Mouse (Mus musculus) forebrain, embryonic 12.5 days (tissue): ENCODE measurements around the gene Lce1b. TPM values are rescaled to one million over a fixed set of nuclear protein-coding genes. Genes with fewer than 3 reads are reported as not detected.

Experiments used
- ATAC-seq: fragments of 200-750 bp; cut with Nextera tagmentation; 2 replicates; pipeline ENCODE4 v1.8.0; 2017; ENCODE audit warnings: moderate TSS enrichment; ENCODE audit not compliant: low FRiP score
- H3K27ac ChIP-seq: fragments of 300-500 bp; sonication (generic); 2 replicates; pipeline ENCODE4 v1.5.1; 2016; ENCODE audit warnings: mild to moderate bottlenecking
- H3K27me3 ChIP-seq: fragments of 300-500 bp; sonication (generic); 2 replicates; pipeline ENCODE4 v1.6.1; 2016; ENCODE audit warnings: mild to moderate bottlenecking
- H3K36me3 ChIP-seq: fragments of 300-500 bp; sonication (generic); replicated peaks from 2 replicates; pipeline ENCODE4 v1.6.1; 2016; ENCODE audit warnings: mild to moderate bottlenecking
- H3K4me1 ChIP-seq: fragments of 300-500 bp; sonication (generic); 2 replicates; pipeline ENCODE4 v1.6.1; 2016
- H3K4me2 ChIP-seq: fragments of 300-500 bp; sonication (generic); 2 replicates; pipeline ENCODE4 v1.6.1; 2016; ENCODE audit warnings: mild to moderate bottlenecking, moderate library complexity
- H3K4me3 ChIP-seq: fragments of 300-500 bp; sonication (generic); replicated peaks from 2 replicates; pipeline ENCODE4 v1.5.1; 2016; ENCODE audit warnings: mild to moderate bottlenecking
- H3K9ac ChIP-seq: fragments of 300-500 bp; sonication (generic); 2 replicates; pipeline ENCODE4 v1.6.1; 2016; ENCODE audit warnings: mild to moderate bottlenecking
- H3K9me3 ChIP-seq: fragments of 300-500 bp; sonication (generic); 2 replicates; pipeline ENCODE4 v1.6.1; 2016
- polyA plus RNA-seq: library from polyadenylated mRNA; unstranded; fragments of >200 nt; fragmentation: Nextera tagmentation; extraction: Ambion mirVana; gene quantifications from 2 replicates; pipeline ENCODE4 v1.2.1, GENCODE M21; 2016

Lce1b gene
- polyA plus RNA-seq, 1 experiment from 2014 or later, result not detected

DNA sequence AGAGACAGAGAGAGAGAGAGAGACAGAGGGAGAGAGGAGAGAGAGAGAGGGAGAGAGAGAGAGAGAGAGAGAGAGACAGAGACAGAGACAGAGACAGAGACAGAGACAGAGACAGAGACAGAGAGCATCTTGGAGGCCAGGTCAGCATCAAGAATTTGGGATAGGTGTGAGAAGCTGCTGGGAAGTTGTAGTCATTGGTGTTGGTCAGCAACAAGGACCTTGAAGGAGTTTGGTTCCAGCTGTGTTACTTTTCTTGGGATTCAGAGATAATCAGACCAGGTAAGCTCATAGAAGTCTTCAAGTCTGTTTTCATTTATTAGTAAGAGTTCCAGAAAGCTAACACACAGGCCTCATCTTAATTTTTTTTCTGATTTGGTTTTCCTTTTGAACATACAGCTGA lies 49.3 kb downstream of the Lce1b start, which contains the start of gene 2210017I01Rik:
Gene 2210017I01Rik, minus strand, starts transcription at position 101 of the 400 bp plus-strand sequence.
- no peak within 1 kb of the TSS for H3K4me3 ChIP-seq
- no peaks in the 10 kb centered on the region for H3K9me3 ChIP-seq
- no peaks in the 10 kb centered on the region for H3K4me1 ChIP-seq
- H3K27ac ChIP-seq, result no peak within 1 kb of the TSS
- no peak within 1 kb of the TSS for H3K4me2 ChIP-seq
- no peaks in the 10 kb centered on the region for H3K36me3 ChIP-seq
- ATAC-seq, result no peak
- no peaks in the 10 kb centered on the region for H3K27me3 ChIP-seq
- no peak within 1 kb of the TSS for H3K9ac ChIP-seq

Other genes starting within 250 kb of the Lce1b start
- not detected in 2 replicates for gene Sprr2i, start 248.9 kb downstream of the Lce1b start, polyA plus RNA-seq
- not detected in 2 replicates for gene Sprr2j-ps, start 238.8 kb downstream of the Lce1b start, polyA plus RNA-seq
- 6.6 and 9.4 TPM in 2 replicates for gene Gm9774, start 227.5 kb downstream of the Lce1b start, polyA plus RNA-seq
- not detected in 2 replicates for gene Sprr2k, start 224.3 kb downstream of the Lce1b start, polyA plus RNA-seq
- gene Sprr1b, start 218.1 kb downstream of the Lce1b start, polyA plus RNA-seq, result not detected in 2 replicates
- gene Sprr3, start 198.2 kb downstream of the Lce1b start, polyA plus RNA-seq, result not detected in 2 replicates
- not detected in 2 replicates for gene Sprr1a, start 171.0 kb downstream of the Lce1b start, polyA plus RNA-seq
- not detected in 2 replicates for gene Sprr4, start 156.4 kb downstream of the Lce1b start, polyA plus RNA-seq
- gene 2310046K23Rik, start 122.4 kb downstream of the Lce1b start, polyA plus RNA-seq, result not detected in 2 replicates
- not detected in 2 replicates for gene Ivl, start 83.2 kb downstream of the Lce1b start, polyA plus RNA-seq
- gene Smcp, start 67.9 kb downstream of the Lce1b start, polyA plus RNA-seq, result not detected in 2 replicates
- not detected in 2 replicates for gene 2210017I01Rik, start 49.4 kb downstream of the Lce1b start, polyA plus RNA-seq
- not detected in 2 replicates for gene Lce6a, start 35.3 kb downstream of the Lce1b start, polyA plus RNA-seq
- not detected in 2 replicates for gene Lce1a1, start 8.6 kb downstream of the Lce1b start, polyA plus RNA-seq
- gene Lce1a2, start 13.4 kb upstream of the Lce1b start, polyA plus RNA-seq, result not detected in 2 replicates
- gene Lce1c, start 22.3 kb upstream of the Lce1b start, polyA plus RNA-seq, result not detected in 2 replicates
- gene Lce1d, start 30.3 kb upstream of the Lce1b start, polyA plus RNA-seq, result not detected in 2 replicates
- not detected in 2 replicates for gene Lce1e, start 52.1 kb upstream of the Lce1b start, polyA plus RNA-seq
- gene Lce1f, start 63.4 kb upstream of the Lce1b start, polyA plus RNA-seq, result not detected in 2 replicates
- gene Gm38119, start 82.2 kb upstream of the Lce1b start, polyA plus RNA-seq, result not detected in 2 replicates
- not detected in 2 replicates for gene Lce1g, start 95.4 kb upstream of the Lce1b start, polyA plus RNA-seq
- not detected in 2 replicates for gene Lce1h, start 108.1 kb upstream of the Lce1b start, polyA plus RNA-seq
- not detected in 2 replicates for gene Lce1i, start 122.0 kb upstream of the Lce1b start, polyA plus RNA-seq
- gene Lce1j, start 133.6 kb upstream of the Lce1b start, polyA plus RNA-seq, result not detected in 2 replicates
- not detected in 2 replicates for gene Lce1k, start 151.0 kb upstream of the Lce1b start, polyA plus RNA-seq
- not detected in 2 replicates for gene Kprp, start 170.3 kb upstream of the Lce1b start, polyA plus RNA-seq
- gene Lce1l, start 194.4 kb upstream of the Lce1b start, polyA plus RNA-seq, result not detected in 2 replicates
- gene 2310050C09Rik, start 213.3 kb upstream of the Lce1b start, polyA plus RNA-seq, result not detected in 2 replicates